Mouse (Mus musculus) cerebellum, adult 2 months (tissue): ENCODE measurements around the gene Cep131.

Source experiments
- CTCF ChIP-seq: fragments of 200-500 bp; IDR thresholded peaks from 2 replicates; pipeline ENCODE4 v1.5.1; 2011; ENCODE audit warnings: low read depth, mild to moderate bottlenecking, control low read depth, low read length, moderate library complexity, borderline replicate concordance; ENCODE audit not compliant: insufficient read depth
- POLR2A ChIP-seq: fragments of 200-500 bp; IDR thresholded peaks from 2 replicates; pipeline ENCODE4 v1.6.1; 2011; ENCODE audit warnings: low read length, control low read depth, borderline replicate concordance; ENCODE audit not compliant: insufficient read depth

- TF ChIP-seq CTCF (no peak), POLR2A (no peak)
These were observed 38.9 kb downstream of the Cep131 start for GRCm38 (mm10) chr11:120047531-120048251.
